Mouse (Mus musculus): Measurements from ENCODE around the gene Ccpg1. TPM values are rescaled to one million over a fixed set of nuclear protein-coding genes. Genes with fewer than 3 reads are reported as not detected.

The Ccpg1 gene
- polyA plus RNA-seq, 1 experiment from 2014 or later, result 29.7 TPM

DNA sequence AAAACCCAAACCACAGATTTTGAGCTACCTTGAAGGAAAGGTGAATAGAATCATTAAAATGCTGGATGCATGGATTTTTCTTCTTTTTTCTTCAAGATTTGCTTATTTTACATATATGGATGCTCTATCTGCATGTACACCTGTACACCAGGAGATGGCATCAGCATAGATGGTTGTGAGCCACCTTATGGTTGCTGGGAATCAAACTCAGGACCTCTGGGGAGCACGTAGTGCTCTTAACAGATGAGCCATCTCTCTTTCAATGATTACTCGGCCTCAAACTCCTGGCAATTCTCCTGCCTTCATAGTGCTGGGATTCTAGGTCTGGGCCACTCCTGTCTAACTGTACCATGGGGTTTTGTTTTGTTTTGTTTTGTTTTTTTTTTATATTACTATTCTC, 2.2 kb upstream of the Ccpg1 start:
- Histone ChIP-seq H3K9ac (ENCODE audit: low read depth, low read length) (no peak overlapping the region), H3K36me3 (ENCODE audit: control insufficient read depth, insufficient read depth, low read length) (no peaks in the 10 kb centered on the region), H3K4me3 (ENCODE audit: low read length) (no peak overlapping the region), H3K4me2 (replicated peaks; ENCODE audit: low read depth, low read length) (no peak overlapping the region), H3K4me1 (ENCODE audit: control insufficient read depth, insufficient read depth, low read length) (no peaks in the 10 kb centered on the region), H3K9me3 (ENCODE audit: control insufficient read depth, low read length) (no peaks in the 10 kb centered on the region), H3K27ac (ENCODE audit: low read depth, low read length) (no peak overlapping the region), H3K27me3 (ENCODE audit: control insufficient read depth, insufficient read depth, low read length) (no peaks in the 10 kb centered on the region)
- WGBS, result 70% methylated on average over 2 of the region's 2 CpGs
- no peak for ATAC-seq (ENCODE audit: low FRiP score, low TSS enrichment)

- Histone ChIP-seq H3K4me2 (replicated peaks; ENCODE audit: low read depth, low read length) (no peak overlapping the region), H3K4me1 (ENCODE audit: control insufficient read depth, insufficient read depth, low read length) (no peaks in the 10 kb centered on the region), H3K9ac (ENCODE audit: low read depth, low read length) (no peak overlapping the region), H3K9me3 (ENCODE audit: control insufficient read depth, low read length) (no peaks in the 10 kb centered on the region), H3K36me3 (ENCODE audit: control insufficient read depth, insufficient read depth, low read length) (no peaks in the 10 kb centered on the region), H3K27me3 (ENCODE audit: control insufficient read depth, insufficient read depth, low read length) (no peaks in the 10 kb centered on the region), H3K27ac (ENCODE audit: low read depth, low read length) (no peak overlapping the region), H3K4me3 (ENCODE audit: low read length) (no peak overlapping the region)
- no peak for ATAC-seq (ENCODE audit: low FRiP score, low TSS enrichment)
- 58% methylated on average over 3 of the region's 3 CpGs for WGBS
Measured at GRCm38 (mm10) chr9:72987703-72988102, 2.5 kb downstream of the Ccpg1 start.

- H3K4me2 ChIP-seq (replicated peaks; ENCODE audit: low read depth, low read length), result no peak overlapping the region
- H3K9ac ChIP-seq (ENCODE audit: low read depth, low read length), result no peak overlapping the region
- no peak for ATAC-seq (ENCODE audit: low FRiP score, low TSS enrichment)
- no peaks in the 10 kb centered on the region for H3K9me3 ChIP-seq (ENCODE audit: control insufficient read depth, low read length)
- no peak overlapping the region for H3K4me3 ChIP-seq (ENCODE audit: low read length)
- WGBS, result 69% methylated on average over 5 of the region's 5 CpGs
- no peak overlapping the region for H3K27ac ChIP-seq (ENCODE audit: low read depth, low read length)
- H3K27me3 ChIP-seq (ENCODE audit: control insufficient read depth, insufficient read depth, low read length), result no peaks in the 10 kb centered on the region
- no peaks in the 10 kb centered on the region for H3K4me1 ChIP-seq (ENCODE audit: control insufficient read depth, insufficient read depth, low read length)
- H3K36me3 ChIP-seq (ENCODE audit: control insufficient read depth, insufficient read depth, low read length), result no peaks in the 10 kb centered on the region
Measured at GRCm38 (mm10) chr9:72988706-72989105, 3.5 kb downstream of the Ccpg1 start.

- no peak for ATAC-seq (ENCODE audit: low FRiP score, low TSS enrichment)
- WGBS, result 96% methylated on average over 2 of the region's 2 CpGs
- Histone ChIP-seq H3K9me3 (ENCODE audit: control insufficient read depth, low read length) (no peaks in the 10 kb centered on the region), H3K36me3 (ENCODE audit: control insufficient read depth, insufficient read depth, low read length) (no peaks in the 10 kb centered on the region), H3K9ac (ENCODE audit: low read depth, low read length) (no peak overlapping the region), H3K4me2 (replicated peaks; ENCODE audit: low read depth, low read length) (no peak overlapping the region), H3K4me3 (ENCODE audit: low read length) (no peak overlapping the region), H3K27me3 (ENCODE audit: control insufficient read depth, insufficient read depth, low read length) (no peaks in the 10 kb centered on the region), H3K4me1 (ENCODE audit: control insufficient read depth, insufficient read depth, low read length) (no peaks in the 10 kb centered on the region), H3K27ac (ENCODE audit: low read depth, low read length) (no peak overlapping the region)
Measured at GRCm38 (mm10) chr9:72991420-72991819, 6.2 kb downstream of the Ccpg1 start.

GRCm38 (mm10) chr9:72992576-72992975, 7.3 kb downstream of the Ccpg1 start:
- Histone ChIP-seq H3K27ac (ENCODE audit: low read depth, low read length) (no peak overlapping the region), H3K4me2 (replicated peaks; ENCODE audit: low read depth, low read length) (no peak overlapping the region), H3K9ac (ENCODE audit: low read depth, low read length) (no peak overlapping the region), H3K4me3 (ENCODE audit: low read length) (no peak overlapping the region), H3K9me3 (ENCODE audit: control insufficient read depth, low read length) (no peaks in the 10 kb centered on the region), H3K4me1 (ENCODE audit: control insufficient read depth, insufficient read depth, low read length) (no peaks in the 10 kb centered on the region), H3K36me3 (ENCODE audit: control insufficient read depth, insufficient read depth, low read length) (no peaks in the 10 kb centered on the region), H3K27me3 (ENCODE audit: control insufficient read depth, insufficient read depth, low read length) (no peaks in the 10 kb centered on the region)
- no peak for ATAC-seq (ENCODE audit: low FRiP score, low TSS enrichment)
- 86% methylated on average over 5 of the region's 5 CpGs for WGBS

GRCm38 (mm10) chr9:72996167-72996566, 10.9 kb downstream of the Ccpg1 start:
- Histone ChIP-seq H3K4me2 (replicated peaks; ENCODE audit: low read depth, low read length) (no peak overlapping the region), H3K4me3 (ENCODE audit: low read length) (no peak overlapping the region), H3K27me3 (ENCODE audit: control insufficient read depth, insufficient read depth, low read length) (no peaks in the 10 kb centered on the region), H3K9ac (ENCODE audit: low read depth, low read length) (no peak overlapping the region), H3K36me3 (ENCODE audit: control insufficient read depth, insufficient read depth, low read length) (no peaks in the 10 kb centered on the region), H3K9me3 (ENCODE audit: control insufficient read depth, low read length) (no peaks in the 10 kb centered on the region), H3K4me1 (ENCODE audit: control insufficient read depth, insufficient read depth, low read length) (no peaks in the 10 kb centered on the region), H3K27ac (ENCODE audit: low read depth, low read length) (no peak overlapping the region)
- no peak for ATAC-seq (ENCODE audit: low FRiP score, low TSS enrichment)

DNA sequence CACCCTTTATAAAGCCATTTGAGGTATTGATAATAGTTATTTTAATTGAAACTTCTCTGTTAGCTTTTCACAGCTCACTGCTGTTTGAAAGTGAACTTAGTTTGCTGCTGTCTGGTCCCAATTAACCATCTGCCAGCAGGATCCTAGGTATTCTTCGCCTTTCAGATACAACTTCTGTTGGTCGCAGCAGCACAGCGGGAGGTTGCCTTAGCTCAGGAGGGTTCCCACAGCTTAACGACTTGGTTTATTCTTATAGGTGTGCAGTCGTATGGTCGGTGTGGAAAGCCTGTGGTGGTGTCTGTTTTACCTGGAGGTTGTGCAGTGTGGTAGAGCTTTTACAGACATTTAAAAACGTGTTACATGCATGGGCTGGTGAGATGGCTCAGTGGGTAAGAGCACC, 11.6 kb downstream of the Ccpg1 start:
- H3K4me1 ChIP-seq (ENCODE audit: control insufficient read depth, insufficient read depth, low read length), result no peaks in the 10 kb centered on the region
- no peak for ATAC-seq (ENCODE audit: low FRiP score, low TSS enrichment)
- H3K9ac ChIP-seq (ENCODE audit: low read depth, low read length), result no peak overlapping the region
- no peak overlapping the region for H3K4me2 ChIP-seq (replicated peaks; ENCODE audit: low read depth, low read length)
- H3K36me3 ChIP-seq (ENCODE audit: control insufficient read depth, insufficient read depth, low read length), result no peaks in the 10 kb centered on the region; the same call in 1 of the 2 replicates
- H3K9me3 ChIP-seq (ENCODE audit: control insufficient read depth, low read length), result no peaks in the 10 kb centered on the region
- 72% methylated on average over 7 of the region's 7 CpGs for WGBS
- H3K27me3 ChIP-seq (ENCODE audit: control insufficient read depth, insufficient read depth, low read length), result no peaks in the 10 kb centered on the region
- no peak overlapping the region for H3K4me3 ChIP-seq (ENCODE audit: low read length)
- H3K27ac ChIP-seq (ENCODE audit: low read depth, low read length), result no peak overlapping the region

- 67% methylated on average over 2 of the region's 2 CpGs for WGBS
- Histone ChIP-seq H3K36me3 (ENCODE audit: control insufficient read depth, insufficient read depth, low read length) (peaks cover 2% of the 10 kb centered on the region; the same call in 1 of the 2 replicates), H3K27ac (ENCODE audit: low read depth, low read length) (no peak overlapping the region), H3K4me3 (ENCODE audit: low read length) (no peak overlapping the region), H3K4me1 (ENCODE audit: control insufficient read depth, insufficient read depth, low read length) (no peaks in the 10 kb centered on the region), H3K4me2 (replicated peaks; ENCODE audit: low read depth, low read length) (no peak overlapping the region), H3K27me3 (ENCODE audit: control insufficient read depth, insufficient read depth, low read length) (no peaks in the 10 kb centered on the region), H3K9me3 (ENCODE audit: control insufficient read depth, low read length) (no peaks in the 10 kb centered on the region), H3K9ac (ENCODE audit: low read depth, low read length) (no peak overlapping the region)
- no peak for ATAC-seq (ENCODE audit: low FRiP score, low TSS enrichment)
Measured at GRCm38 (mm10) chr9:73000487-73000886, 15.3 kb downstream of the Ccpg1 start.

- WGBS, result 91% methylated on average over 13 of the region's 13 CpGs
- Histone ChIP-seq H3K4me3 (ENCODE audit: low read length) (no peak overlapping the region), H3K4me2 (replicated peaks; ENCODE audit: low read depth, low read length) (no peak overlapping the region), H3K4me1 (ENCODE audit: control insufficient read depth, insufficient read depth, low read length) (no peaks in the 10 kb centered on the region), H3K36me3 (ENCODE audit: control insufficient read depth, insufficient read depth, low read length) (peaks cover 2% of the 10 kb centered on the region; the same call in 1 of the 2 replicates), H3K9ac (ENCODE audit: low read depth, low read length) (no peak overlapping the region), H3K9me3 (ENCODE audit: control insufficient read depth, low read length) (no peaks in the 10 kb centered on the region), H3K27me3 (ENCODE audit: control insufficient read depth, insufficient read depth, low read length) (no peaks in the 10 kb centered on the region), H3K27ac (ENCODE audit: low read depth, low read length) (no peak overlapping the region)
- no peak for ATAC-seq (ENCODE audit: low FRiP score, low TSS enrichment)
Measured at GRCm38 (mm10) chr9:73001314-73002011, 16.2 kb downstream of the Ccpg1 start.

Data from kidney, embryonic 14.5 days (tissue).